Mouse (Mus musculus) heart, embryonic 14.5 days (tissue): Measurements from ENCODE around the gene Slc35f3. TPM values are rescaled to one million over a fixed set of nuclear protein-coding genes. Genes with fewer than 3 reads are reported as not detected.

ENCODE experiments used
- ATAC-seq: fragments of 200-750 bp; cut with Nextera tagmentation; 2 replicates; pipeline ENCODE4 v1.8.0; 2017; ENCODE audit warnings: low read depth, moderate TSS enrichment; ENCODE audit not compliant: insufficient number of reproducible peaks, insufficient read depth, low FRiP score
- H3K27ac ChIP-seq, 2 experiments: fragments of 200-500 bp in 1 of 2; fragments of 300-500 bp in 1 of 2; sonication (generic) in 1 of 2; replicated peaks in 1 of 2; 2 replicates each; pipeline ENCODE4 v1.5.1; 2012 to 2014; ENCODE audit warnings: low read depth in 2 of 2, low read length in 2 of 2, control low read depth in 1 of 2, mild to moderate bottlenecking in 1 of 2, mixed read lengths in 1 of 2; ENCODE audit not compliant: control insufficient read depth in 1 of 2, insufficient read depth in 1 of 2
- H3K27me3 ChIP-seq: fragments of 300-500 bp; sonication (generic); 2 replicates; pipeline ENCODE4 v1.6.1; 2014; ENCODE audit warnings: mild to moderate bottlenecking, low read length, control low read depth; ENCODE audit not compliant: control insufficient read depth, insufficient read depth
- H3K36me3 ChIP-seq: fragments of 300-500 bp; sonication (generic); 2 replicates; pipeline ENCODE4 v1.6.1; 2014; ENCODE audit warnings: mild to moderate bottlenecking, control low read depth, low read length, mixed read lengths; ENCODE audit not compliant: control insufficient read depth, insufficient read depth
- H3K4me1 ChIP-seq, 2 experiments: fragments of 200-500 bp in 1 of 2; fragments of 300-500 bp in 1 of 2; sonication (generic) in 1 of 2; 2 replicates each; pipeline ENCODE4 v1.6.1; 2012 to 2014; ENCODE audit warnings: low read length in 2 of 2, control low read depth in 1 of 2, mixed read lengths in 1 of 2; ENCODE audit not compliant: control insufficient read depth in 2 of 2, insufficient read depth in 2 of 2
- H3K4me2 ChIP-seq: fragments of 300-500 bp; sonication (generic); 2 replicates; pipeline ENCODE4 v1.6.1; 2014; ENCODE audit warnings: mild to moderate bottlenecking, low read length
- H3K4me3 ChIP-seq, 2 experiments: fragments of 200-500 bp in 1 of 2; fragments of 300-500 bp in 1 of 2; sonication (generic) in 1 of 2; 2 replicates each; pipeline ENCODE4 v1.5.1; 2012 to 2014; ENCODE audit warnings: low read length in 2 of 2, mild to moderate bottlenecking in 2 of 2, control low read depth in 1 of 2, low read depth in 1 of 2, moderate library complexity in 1 of 2; ENCODE audit not compliant: control insufficient read depth in 1 of 2, insufficient read depth in 1 of 2
- H3K9ac ChIP-seq: fragments of 300-500 bp; sonication (generic); 2 replicates; pipeline ENCODE4 v1.6.1; 2014; ENCODE audit warnings: mild to moderate bottlenecking, low read length
- H3K9me3 ChIP-seq: fragments of 300-500 bp; sonication (generic); 2 replicates; pipeline ENCODE4 v1.6.1; 2016; ENCODE audit warnings: low read length, control low read depth; ENCODE audit not compliant: control insufficient read depth
- WGBS: fragments of 180-500 bp; shearing (Covaris S2); extraction: QIAGEN DNeasy Blood & Tissue Kit; methylation state at CpG from one replicate; pipeline ENCODE4 v1.1.7; 2014; 5-methylcytosine and 5-hydroxymethylcytosine counted together
- polyA plus RNA-seq: library from polyadenylated mRNA; unstranded; fragments of >200 nt; fragmentation: Nextera tagmentation; extraction: Ambion mirVana; gene quantifications from 2 replicates; pipeline ENCODE4 v1.2.1, GENCODE M21; 2014

Gene Slc35f3
- polyA plus RNA-seq, 1 experiment from 2014 or later, result not detected

DNA sequence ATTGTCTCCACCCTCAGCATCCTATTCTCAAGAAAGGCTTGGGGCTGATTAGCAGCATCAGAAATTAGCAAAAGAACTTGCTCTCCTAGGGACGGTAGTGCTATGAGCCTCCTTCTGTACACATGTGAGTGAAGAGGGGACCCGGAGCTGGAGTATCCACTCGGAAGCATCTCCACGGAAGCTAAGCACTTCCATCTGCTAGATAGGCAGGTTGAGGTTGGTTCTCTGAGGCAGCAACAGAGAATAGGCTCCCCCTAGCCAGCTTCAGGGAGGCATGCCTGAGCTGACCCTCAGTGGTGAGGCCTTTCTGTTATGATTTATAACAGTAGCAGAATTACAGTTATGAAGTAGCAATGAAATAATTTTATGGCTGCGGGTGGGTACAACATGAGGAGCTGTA is 2.0 kb downstream of the Slc35f3 start:
- H3K4me2 ChIP-seq, result no peak overlapping the region
- peaks cover 38% of the 10 kb centered on the region for H3K27me3 ChIP-seq
- H3K9me3 ChIP-seq, result no peaks in the 10 kb centered on the region
- WGBS, result 75% methylated on average over 5 of the region's 5 CpGs
- H3K36me3 ChIP-seq, result no peaks in the 10 kb centered on the region
- H3K4me3 ChIP-seq, result no peak overlapping the region
- peaks cover 0 to 9% of the 10 kb centered on the region in 2 experiments; a peak in 1 of 4 replicates for H3K4me1 ChIP-seq
- no peak for ATAC-seq
- H3K27ac ChIP-seq, result no peak overlapping the region
- no peak overlapping the region for H3K9ac ChIP-seq

DNA sequence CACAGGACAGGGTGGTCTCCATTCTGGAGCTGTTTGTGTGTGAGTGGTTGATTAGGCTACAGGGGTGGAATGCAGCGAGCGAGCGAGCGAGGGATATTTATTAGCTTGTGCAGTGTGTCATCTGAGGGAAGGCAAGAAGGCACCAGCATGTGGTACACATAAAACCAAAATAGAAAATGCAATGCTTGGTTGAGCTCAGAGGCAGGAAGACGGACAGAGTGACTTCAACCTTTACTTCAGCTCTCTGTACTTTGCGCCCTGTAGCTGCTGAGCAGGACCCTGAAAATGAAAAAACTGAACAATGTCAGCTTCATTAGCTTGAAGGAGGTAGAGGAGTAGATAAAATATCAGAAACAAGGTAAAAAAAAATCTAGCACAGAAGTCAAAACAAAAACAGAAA is 3.2 kb downstream of the Slc35f3 start:
- H3K27ac ChIP-seq, result no peak overlapping the region
- no peak overlapping the region for H3K4me2 ChIP-seq
- no peaks in the 10 kb centered on the region for H3K9me3 ChIP-seq
- H3K36me3 ChIP-seq, result no peaks in the 10 kb centered on the region
- WGBS, result 83% methylated on average over 6 of the region's 6 CpGs
- H3K4me3 ChIP-seq, result no peak overlapping the region
- no peak for ATAC-seq
- H3K9ac ChIP-seq, result no peak overlapping the region
- H3K4me1 ChIP-seq, result peaks cover 0 to 9% of the 10 kb centered on the region in 2 experiments; a peak in 1 of 4 replicates
- peaks cover 38% of the 10 kb centered on the region for H3K27me3 ChIP-seq

DNA sequence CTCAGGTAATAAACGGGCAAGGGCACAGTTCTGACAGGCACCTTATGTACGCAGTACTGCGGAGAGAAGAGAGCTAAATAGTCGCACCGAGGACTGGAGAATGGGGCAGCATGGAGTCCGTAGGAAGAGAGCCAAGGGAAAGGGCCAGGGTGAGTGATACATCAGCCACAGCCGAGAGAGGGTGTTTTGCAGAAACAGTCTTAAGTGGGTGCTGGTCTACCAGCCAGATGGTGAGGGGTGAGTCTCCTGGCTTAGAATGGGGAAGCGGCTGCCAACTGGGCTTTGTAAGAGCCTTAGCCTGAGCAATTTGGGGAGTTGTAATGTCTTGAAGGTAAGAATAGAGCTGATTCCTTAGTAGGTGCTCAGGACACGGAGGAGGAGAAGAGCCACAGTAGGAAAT is 8.8 kb downstream of the Slc35f3 start:
- no peaks in the 10 kb centered on the region for H3K27me3 ChIP-seq
- 77% methylated on average over 9 of the region's 9 CpGs for WGBS

DNA sequence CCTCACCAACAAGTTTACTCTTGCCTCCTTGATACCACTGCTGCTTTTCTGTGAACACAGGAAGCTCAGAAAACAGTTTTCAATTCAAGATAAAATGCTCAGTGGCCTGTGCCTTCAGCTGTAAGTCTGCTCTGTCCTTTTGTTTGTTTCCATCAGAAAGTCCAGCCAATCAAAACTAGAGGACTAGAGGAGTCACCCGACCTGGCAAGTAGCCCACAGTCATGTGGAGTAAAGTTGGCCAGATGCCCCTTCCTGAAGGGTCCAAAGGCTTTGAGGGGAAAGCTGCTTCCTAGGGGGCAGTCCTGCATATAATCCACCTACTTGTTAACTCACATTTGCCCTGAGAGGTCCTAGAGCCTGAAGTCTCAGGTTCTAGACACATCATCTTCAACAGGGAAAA is 10.7 kb downstream of the Slc35f3 start:
- 0 out of 2 replicates have a peak, but pooled peaks cover 2% of the 10 kb centered on the region for H3K9me3 ChIP-seq
- no peaks in the 10 kb centered on the region for H3K27me3 ChIP-seq
- 4% methylated on average over 1 of the region's 1 CpGs for WGBS
- H3K27ac ChIP-seq, result 0 out of 4 replicates have a peak overlapping the region, but pooled peaks of 1 of the 2 experiments have one; percentile 37
- no peak; the same call in 1 of the 2 replicates for ATAC-seq
- peaks cover 0 to 9% of the 10 kb centered on the region in 2 experiments; a peak in 1 of 4 replicates for H3K4me1 ChIP-seq
- no peaks in the 10 kb centered on the region for H3K36me3 ChIP-seq
- no peak overlapping the region for H3K4me3 ChIP-seq
- H3K4me2 ChIP-seq, result no peak overlapping the region
- no peak overlapping the region for H3K9ac ChIP-seq

More for the DNA sequence above, 8.8 kb downstream of the Slc35f3 start:
- no peak for ATAC-seq
- no peak overlapping the region for H3K4me3 ChIP-seq
- no peaks in the 10 kb centered on the region for H3K36me3 ChIP-seq
- no peak overlapping the region for H3K4me2 ChIP-seq
- no peak overlapping the region for H3K9ac ChIP-seq
- H3K9me3 ChIP-seq, result 0 out of 2 replicates have a peak, but pooled peaks cover 2% of the 10 kb centered on the region
- peaks cover 0 to 9% of the 10 kb centered on the region in 2 experiments; a peak in 1 of 4 replicates for H3K4me1 ChIP-seq
- no peak overlapping the region for H3K27ac ChIP-seq

DNA sequence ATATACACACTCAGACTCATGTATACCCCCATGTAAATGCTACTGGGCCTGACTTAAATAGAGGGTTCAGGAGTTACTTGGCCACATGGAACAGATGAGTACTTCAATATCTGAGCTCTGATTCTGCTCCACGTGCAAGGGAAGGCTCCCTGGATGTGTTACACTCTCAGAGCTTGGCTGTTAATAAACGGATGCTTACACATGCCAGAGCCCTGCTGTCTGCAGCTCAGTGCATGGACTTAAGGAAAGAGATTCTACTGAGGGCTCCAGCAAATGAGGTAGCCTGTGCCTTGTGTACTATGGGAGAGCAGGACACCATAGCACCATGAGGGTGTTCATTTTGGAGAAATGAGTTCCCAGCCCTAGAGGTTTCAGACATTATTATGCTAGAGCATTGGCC is 26.6 kb downstream of the Slc35f3 start:
- H3K27ac ChIP-seq, result no peak overlapping the region
- no peak overlapping the region for H3K9ac ChIP-seq
- ATAC-seq, result no peak
- no peak overlapping the region for H3K4me2 ChIP-seq
- WGBS, result 47% methylated on average over 2 of the region's 2 CpGs
- no peaks in the 10 kb centered on the region for H3K4me1 ChIP-seq
- no peak overlapping the region for H3K4me3 ChIP-seq
- no peaks in the 10 kb centered on the region for H3K27me3 ChIP-seq
- no peaks in the 10 kb centered on the region for H3K36me3 ChIP-seq
- H3K9me3 ChIP-seq, result no peaks in the 10 kb centered on the region; the same call in 1 of the 2 replicates

DNA sequence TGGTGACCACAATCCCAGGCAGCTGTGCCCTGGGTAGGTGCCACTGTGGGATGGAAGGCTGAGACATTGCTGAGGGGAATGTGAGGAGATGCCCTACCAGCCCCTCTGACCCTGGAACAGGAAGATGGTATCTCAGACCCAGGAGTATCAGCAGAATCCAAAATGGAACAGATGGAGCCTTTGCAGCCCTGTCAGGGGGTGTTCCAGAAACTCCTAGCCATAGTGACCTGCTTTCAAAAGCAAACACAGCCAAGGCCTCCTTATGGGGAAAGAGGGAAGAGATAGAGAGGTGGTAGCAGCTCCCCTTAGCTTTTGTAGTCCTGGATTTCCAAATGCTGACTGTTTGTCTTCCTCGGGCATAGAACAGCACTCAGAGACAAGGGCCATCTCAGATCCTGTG is 27.8 kb downstream of the Slc35f3 start:
- Histone ChIP-seq H3K27me3 (no peaks in the 10 kb centered on the region), H3K4me2 (no peak overlapping the region), H3K9me3 (no peaks in the 10 kb centered on the region; the same call in 1 of the 2 replicates), H3K36me3 (no peaks in the 10 kb centered on the region), H3K27ac (no peak overlapping the region), H3K9ac (no peak overlapping the region), H3K4me1 (no peaks in the 10 kb centered on the region), H3K4me3 (no peak overlapping the region)
- 60% methylated on average over 1 of the region's 1 CpGs for WGBS
- no peak for ATAC-seq

DNA sequence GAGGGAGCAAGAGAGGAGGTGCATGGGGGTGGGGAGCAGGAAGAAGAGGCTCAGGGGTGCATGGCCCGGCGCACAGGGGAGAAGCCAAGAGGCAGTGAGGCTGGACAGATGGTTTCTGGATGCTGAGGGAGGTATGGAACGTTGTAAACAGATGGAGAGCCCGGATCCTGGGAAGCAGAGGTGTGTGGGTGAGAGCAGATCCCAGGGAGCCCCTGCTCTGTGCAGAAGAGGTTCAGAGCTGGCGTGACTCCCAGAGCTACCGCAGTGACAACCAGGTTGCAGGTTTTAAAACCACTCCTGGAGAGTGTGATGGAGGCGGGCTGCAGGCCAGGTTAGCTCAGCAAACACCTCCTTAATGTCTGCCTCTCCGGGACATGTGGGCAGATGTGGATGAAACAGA is 28.4 kb downstream of the Slc35f3 start:
- Histone ChIP-seq H3K4me1 (no peaks in the 10 kb centered on the region), H3K27ac (no peak overlapping the region), H3K9me3 (no peaks in the 10 kb centered on the region; the same call in 1 of the 2 replicates), H3K27me3 (no peaks in the 10 kb centered on the region), H3K4me3 (no peak overlapping the region), H3K36me3 (no peaks in the 10 kb centered on the region), H3K9ac (no peak overlapping the region), H3K4me2 (no peak overlapping the region)
- 73% methylated on average over 8 of the region's 8 CpGs for WGBS
- no peak for ATAC-seq

DNA sequence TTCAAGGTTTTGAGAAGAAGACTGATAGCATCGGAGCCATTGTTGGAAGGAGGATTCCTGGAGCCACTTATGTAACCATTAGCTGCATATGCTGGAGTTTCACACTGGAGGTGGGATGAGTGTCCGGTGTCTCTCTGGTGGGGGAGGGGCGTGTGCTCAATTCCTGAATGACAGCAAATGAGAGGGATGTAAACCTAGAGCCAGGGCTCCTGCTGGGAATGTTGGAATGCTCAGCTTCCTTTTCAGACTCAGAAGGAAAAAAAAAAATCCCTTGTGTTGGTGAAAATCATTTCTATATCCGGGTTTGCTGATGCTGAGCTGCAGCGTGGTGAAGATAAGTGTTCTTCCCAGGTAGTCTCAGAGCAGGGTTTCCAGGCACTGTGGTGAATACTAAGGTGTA is 29.4 kb downstream of the Slc35f3 start:
- Histone ChIP-seq H3K9me3 (no peaks in the 10 kb centered on the region; the same call in 1 of the 2 replicates), H3K27ac (no peak overlapping the region), H3K4me1 (no peaks in the 10 kb centered on the region), H3K27me3 (no peaks in the 10 kb centered on the region), H3K4me3 (no peak overlapping the region), H3K9ac (no peak overlapping the region), H3K36me3 (no peaks in the 10 kb centered on the region), H3K4me2 (no peak overlapping the region)
- 45% methylated on average over 5 of the region's 5 CpGs for WGBS
- ATAC-seq, result no peak
